Mouse (Mus musculus) retina, postnatal 7 days (tissue): Measurements from ENCODE around the gene Surf6.
"Not testable (repeated sequence)": the region's sequence is repeated elsewhere in the genome, so short reads cannot be mapped to it uniquely, and the experiment has no call there.

ENCODE experiments used
- DNase-seq: peaks from one replicate; pipeline ENCODE4 v3.0.0-alpha.2; 2012; ENCODE audit warnings: low read depth, low spot score

Surf6 gene

GRCm38 (mm10) chr2:26913416-26914147, 10.9 kb upstream of the Surf6 start:
- no peak for DNase-seq

- DNase-seq, result no peak
Measured at GRCm38 (mm10) chr2:26912253-26912770, 9.6 kb upstream of the Surf6 start.

- DNase-seq, result peak; percentile 67
Measured at GRCm38 (mm10) chr2:26910994-26911765, 8.5 kb upstream of the Surf6 start.

- DNase-seq, result peak; percentile 99
Measured at GRCm38 (mm10) chr2:26910124-26910993, 7.7 kb upstream of the Surf6 start, which contains the start of the genes Med22 and Rpl7a. Gene Med22 (minus strand): TSS chr2:26910677. Gene Rpl7a (plus strand): TSS chr2:26910764.

GRCm38 (mm10) chr2:26909387-26909784, 6.7 kb upstream of the Surf6 start:
- DNase-seq, result no peak

- no peak for DNase-seq
Measured at GRCm38 (mm10) chr2:26908710-26909386, 6.2 kb upstream of the Surf6 start.

GRCm38 (mm10) chr2:26907109-26907508, 4.4 kb upstream of the Surf6 start:
- no peak for DNase-seq

GRCm38 (mm10) chr2:26906431-26906830, 3.8 kb upstream of the Surf6 start:
- DNase-seq, result no peak

- DNase-seq, result no peak
Measured at GRCm38 (mm10) chr2:26905936-26906335, 3.3 kb upstream of the Surf6 start.

- no peak for DNase-seq
Measured at GRCm38 (mm10) chr2:26903311-26903710, 632 bp upstream of the Surf6 start.

- no peak for DNase-seq
Measured at GRCm38 (mm10) chr2:26901834-26902400, 762 bp downstream of the Surf6 start.

GRCm38 (mm10) chr2:26900731-26901130, 1.9 kb downstream of the Surf6 start:
- DNase-seq, result no peak

- DNase-seq, result no peak
Measured at GRCm38 (mm10) chr2:26895898-26896297, 6.8 kb downstream of the Surf6 start.

- DNase-seq, result not testable (repeated sequence)
Measured at GRCm38 (mm10) chr2:26886170-26886569, 16.5 kb downstream of the Surf6 start.

GRCm38 (mm10) chr2:26885541-26885940, 17.1 kb downstream of the Surf6 start:
- DNase-seq, result not testable (repeated sequence)

- no peak for DNase-seq
Measured at GRCm38 (mm10) chr2:26878571-26878970, 24.1 kb downstream of the Surf6 start.

GRCm38 (mm10) chr2:26870666-26871065, 32.0 kb downstream of the Surf6 start:
- DNase-seq, result no peak

GRCm38 (mm10) chr2:26864879-26865278, 37.8 kb downstream of the Surf6 start, which contains the start of gene Abo:
Gene Abo (minus strand): TSS chr2:26864979.
- DNase-seq, result no peak

- DNase-seq, result no peak
Measured at GRCm38 (mm10) chr2:26862856-26863255, 39.8 kb downstream of the Surf6 start.

GRCm38 (mm10) chr2:26847706-26848105, 55.0 kb downstream of the Surf6 start:
- peak; percentile 31 for DNase-seq
